Mouse (Mus musculus): ENCODE measurements around the gene Gp2.
A peak's percentile ranks its signal among the peaks of the same experiment; 100 is the strongest.

The Gp2 gene

GRCm38 (mm10) chr7:119459185-119459584 lies at the start of gene Gp2:
TSS of gene Gp2 (minus strand) at chr7:119459285.
- no peak for DNase-seq

DNA sequence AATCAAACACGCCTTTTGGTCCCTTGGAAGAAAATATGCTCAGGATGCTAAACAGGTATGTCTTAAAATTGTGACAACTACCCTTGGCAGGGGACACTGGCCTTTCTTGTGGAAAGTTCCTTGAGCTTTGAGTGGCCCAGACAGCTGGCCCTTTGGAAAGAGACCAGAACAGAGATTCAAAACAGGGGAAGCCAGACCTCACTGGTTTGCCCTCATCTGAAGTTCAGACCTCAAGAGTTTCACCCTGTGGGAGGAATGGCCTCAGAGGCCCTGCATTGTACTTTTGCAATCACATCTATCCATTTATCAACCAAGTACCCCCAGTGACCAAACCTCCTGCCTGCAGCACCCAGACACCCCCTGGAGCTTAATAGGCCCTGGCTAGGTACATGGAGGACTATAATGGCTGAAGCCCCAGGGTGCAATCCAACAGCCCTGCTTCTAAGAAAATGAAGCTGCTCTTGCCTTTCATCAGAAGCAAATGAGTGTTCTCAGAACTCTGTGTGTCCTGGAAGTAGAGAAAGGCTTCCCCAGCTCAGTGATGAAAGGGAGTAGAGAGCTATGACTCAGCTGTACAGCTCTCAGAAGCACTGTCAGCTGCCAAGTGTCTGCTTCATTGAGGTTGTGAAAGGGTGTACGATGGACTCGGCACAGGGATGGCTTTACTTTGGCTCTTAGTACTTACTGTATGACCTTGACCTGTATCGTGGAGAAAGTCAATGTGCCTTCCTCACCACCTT lies 31.1 kb upstream of the Gp2 start:
- DNase-seq = peak; percentile 37

- DNase-seq = no peak
Measured at GRCm38 (mm10) chr7:119486683-119487082, 27.6 kb upstream of the Gp2 start.

- DNase-seq = peak; percentile 45
Measured at GRCm38 (mm10) chr7:119484154-119484553, 25.1 kb upstream of the Gp2 start.

DNA sequence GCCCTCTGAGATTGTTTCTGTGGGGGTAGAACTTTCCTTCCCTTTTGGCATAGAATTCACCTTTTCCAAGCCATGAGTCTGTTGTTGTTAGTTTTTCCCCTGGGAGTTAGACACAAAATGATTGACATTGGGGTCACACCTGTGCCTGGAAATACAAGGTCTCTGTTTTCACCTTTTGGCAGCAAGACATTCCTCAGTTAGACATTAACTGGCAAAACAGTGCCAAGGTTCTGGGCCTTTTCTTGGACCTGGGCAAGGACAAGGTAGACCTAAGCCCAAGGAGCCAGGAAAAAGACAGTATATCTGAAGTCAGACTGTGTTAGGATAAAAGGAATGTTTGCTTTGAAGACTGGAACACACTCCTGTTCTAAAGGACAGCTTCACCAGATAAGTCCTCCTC lies 20.2 kb upstream of the Gp2 start, which contains the start of gene Umod:
Gene Umod (minus strand): TSS at position 27 of the 400 bp plus-strand sequence.
- DNase-seq = peak; percentile 68

DNA sequence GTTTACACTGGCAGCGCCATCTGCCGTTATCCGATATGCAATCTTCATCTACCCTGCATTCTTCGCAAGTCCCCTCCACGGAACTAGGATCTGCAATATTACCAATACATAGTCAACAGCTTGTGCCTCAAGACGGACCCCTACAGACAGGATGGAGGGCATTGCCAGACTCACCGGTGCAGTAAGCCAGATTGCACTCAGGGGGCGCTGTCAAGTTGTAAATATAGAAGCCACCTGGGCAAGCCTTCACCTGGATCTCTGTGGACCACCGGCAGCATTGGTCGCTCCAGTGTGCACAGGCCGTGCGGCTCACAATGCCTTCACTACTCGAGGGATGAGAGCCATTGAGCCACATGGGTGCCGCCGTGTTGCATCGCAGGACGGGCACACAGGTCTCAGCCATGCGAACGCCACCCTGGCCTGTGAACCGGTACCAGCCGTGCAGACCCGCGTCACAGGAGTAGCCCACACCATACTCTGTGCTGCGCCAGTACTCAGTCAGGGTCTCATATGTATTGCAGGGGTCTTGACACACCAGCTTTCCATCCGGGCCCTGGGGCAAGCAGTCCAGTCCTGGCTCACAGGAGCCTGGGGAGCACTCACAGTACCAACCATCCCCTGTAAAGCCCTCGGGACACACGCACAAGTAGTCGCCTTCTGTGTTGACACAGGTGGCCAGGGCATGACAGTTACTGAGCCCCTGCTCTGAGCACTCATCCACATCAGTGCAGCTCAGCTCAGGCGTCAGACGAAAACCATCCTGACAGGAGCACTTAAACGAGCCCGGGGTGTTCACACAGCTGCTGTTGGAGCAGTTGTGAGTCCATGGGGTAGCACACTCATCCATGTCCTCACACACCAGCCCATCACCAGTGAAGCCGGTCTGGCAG lies 17.7 kb upstream of the Gp2 start:
- DNase-seq = peak; percentile 60

DNA sequence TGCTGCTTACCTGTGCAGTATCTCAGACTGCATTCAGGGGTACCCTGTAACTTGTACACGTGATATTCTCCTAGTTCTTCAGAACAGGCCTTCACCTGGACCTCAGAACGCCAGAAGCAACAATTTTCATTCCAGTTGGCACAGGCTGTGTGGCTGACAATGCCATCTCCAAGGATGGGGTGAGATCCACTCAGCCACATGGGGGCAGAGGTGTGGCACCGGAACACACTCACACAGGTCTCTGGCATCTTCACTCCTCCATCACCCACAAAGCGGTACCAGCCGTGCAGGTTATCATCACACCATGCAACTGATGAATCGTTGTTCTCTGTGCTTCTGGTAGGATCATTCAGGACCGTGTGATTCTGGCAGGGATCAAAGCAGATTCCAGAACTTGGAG lies 4.9 kb downstream of the Gp2 start:
- DNase-seq = peak; percentile 47

DNA sequence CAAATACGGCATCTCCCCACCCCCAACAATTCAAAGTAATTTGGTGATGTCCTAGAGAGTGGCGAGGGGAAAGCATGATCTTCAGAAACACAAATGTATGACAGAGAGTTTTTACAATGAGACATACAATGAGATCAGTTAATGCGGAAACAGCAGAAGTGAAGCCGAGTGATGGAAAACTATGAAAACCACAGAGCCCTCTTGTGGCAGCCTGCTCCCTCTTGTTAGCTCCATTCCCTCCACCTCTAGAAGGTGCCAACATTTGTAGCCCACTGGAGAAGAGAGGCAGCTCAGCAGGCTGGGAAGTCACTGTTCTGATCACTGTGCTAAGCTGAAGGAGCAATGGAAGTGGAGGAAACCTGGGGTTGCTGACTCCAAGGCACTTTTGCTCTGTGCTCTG lies 15.2 kb downstream of the Gp2 start:
- DNase-seq = no peak

GRCm38 (mm10) chr7:119441938-119442337 lies 17.1 kb downstream of the Gp2 start:
- DNase-seq = no peak

GRCm38 (mm10) chr7:119427180-119427616 lies 31.9 kb downstream of the Gp2 start:
- DNase-seq = peak; percentile 48

GRCm38 (mm10) chr7:119420730-119421129 lies 38.4 kb downstream of the Gp2 start:
- no peak for DNase-seq

DNA sequence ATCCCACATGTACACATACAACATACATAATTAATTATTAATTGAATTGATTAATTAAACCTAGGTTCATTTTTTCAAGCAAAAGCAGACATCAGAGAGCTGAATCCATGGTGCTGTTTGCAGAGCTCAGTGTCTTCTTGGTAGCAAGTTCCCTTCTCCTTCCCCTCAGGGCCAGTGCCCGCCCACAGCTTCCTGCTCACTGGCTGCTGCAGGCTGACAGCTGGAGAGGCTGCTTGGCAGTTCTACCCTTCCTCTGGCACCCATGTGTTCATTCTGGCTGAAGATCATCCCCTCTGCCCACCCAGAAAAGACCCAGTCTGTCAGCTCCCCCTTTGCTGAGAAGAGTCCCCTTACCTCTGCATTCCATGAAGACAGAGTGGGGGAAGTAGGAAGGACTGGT lies 40.6 kb downstream of the Gp2 start:
- no peak for DNase-seq

DNA sequence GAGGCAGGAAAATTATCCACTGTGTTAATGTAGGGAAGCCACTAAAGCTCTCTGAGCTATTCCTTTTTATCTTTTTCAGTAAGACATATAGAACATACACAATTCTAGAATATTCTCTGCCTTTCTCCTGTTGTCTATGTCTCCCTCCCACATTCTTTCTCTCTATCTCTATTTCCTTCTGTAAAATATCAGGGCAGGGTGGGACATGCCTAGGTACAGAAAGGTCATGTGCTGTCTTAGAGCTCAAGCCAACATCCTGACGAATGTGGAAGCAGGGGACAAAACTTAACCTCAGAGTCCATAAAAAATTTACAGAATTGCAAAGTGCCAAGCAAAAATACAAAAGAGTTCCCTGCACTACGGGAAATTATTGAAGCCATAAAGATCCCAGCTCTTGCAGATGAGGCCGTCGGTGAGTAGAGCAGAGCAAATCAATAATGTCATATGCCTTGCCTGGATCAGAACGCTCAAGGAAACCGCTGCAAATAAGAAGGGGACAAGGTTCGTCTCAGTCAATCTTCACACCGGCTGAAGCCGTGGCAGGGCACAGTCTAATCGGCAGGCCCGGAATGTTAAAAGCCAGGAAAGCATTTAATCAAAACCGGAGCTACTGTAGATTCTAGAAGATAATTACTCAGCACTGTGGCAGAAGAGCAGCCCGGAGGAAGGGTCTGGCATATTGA lies 64.9 kb downstream of the Gp2 start:
- peak; percentile 9 for DNase-seq

Data from kidney, adult 18-20 months (tissue).